Comparison of ENCODE assay signal across 12 mouse cellular contexts in the genomic region with DNA sequence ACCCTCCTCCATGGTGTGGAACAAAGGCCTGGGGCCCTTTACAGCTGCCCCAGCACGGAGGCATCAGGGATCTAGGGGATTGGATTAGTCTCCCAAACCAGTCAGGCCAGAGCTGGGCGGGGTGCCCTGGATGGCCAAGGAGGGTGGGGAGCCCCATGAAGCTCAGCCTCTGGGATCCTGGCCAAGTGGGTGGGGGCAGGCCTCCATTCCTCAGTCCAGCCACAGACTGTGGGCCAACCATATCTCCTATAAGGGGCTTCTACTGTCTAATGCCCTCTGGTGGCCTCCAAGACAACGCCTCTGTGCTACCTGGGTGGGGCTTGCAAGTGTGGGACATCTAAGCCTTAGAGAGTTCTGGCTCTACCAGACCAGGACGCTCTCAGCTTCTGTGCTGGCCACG. TPM values are rescaled to one million over a fixed set of nuclear protein-coding genes. Genes with fewer than 3 reads are reported as not detected.
DNase-seq lines count a peak whose midpoint lies in the region; ATAC-seq and TF ChIP-seq lines count a peak whose summit lies in the region.
"Had no signal": no experiment of that assay in that cellular context is flagged by ENCODE, and none has a peak within 500 bp of the region (broad histone marks: within the 10 kb centered on the region; RNA-seq: fewer than 3 reads in every experiment).

No protein-coding gene starts in this region.

- no peaks in the 10 kb centered on the region for H3K9me3 ChIP-seq in midbrain, embryonic 13.5 days
- H3K9me3 ChIP-seq in midbrain, embryonic 16.5 days (replicated peaks; ENCODE audit: control insufficient read depth, low read length, poor library complexity, severe bottlenecking), result no peaks in the 10 kb centered on the region
- no peaks in the 10 kb centered on the region for H3K9me3 ChIP-seq in intestine, postnatal 0 days (ENCODE audit: control insufficient read depth)
- no peaks in the 10 kb centered on the region for H3K9me3 ChIP-seq in stomach, postnatal 0 days (ENCODE audit: control insufficient read depth, low read length)
- H3K9me3 ChIP-seq: midbrain, embryonic 10.5 days had no signal

- H3K4me2 ChIP-seq in midbrain, embryonic 13.5 days (replicated peaks), result 0 out of 2 replicates have a peak overlapping the region, but pooled peaks have one; percentile 94
- H3K4me2 ChIP-seq in midbrain, embryonic 16.5 days (ENCODE audit: low read length), result no peak overlapping the region
- no peak overlapping the region for H3K4me2 ChIP-seq in intestine, postnatal 0 days (replicated peaks; ENCODE audit: low read depth)
- H3K4me2 ChIP-seq in stomach, postnatal 0 days (replicated peaks; ENCODE audit: low read depth), result peak overlapping the region; percentile 0; the same call in 1 of the 2 replicates

- no peak overlapping the region for H3K9ac ChIP-seq in midbrain, embryonic 13.5 days (replicated peaks)
- no peak overlapping the region for H3K9ac ChIP-seq in midbrain, embryonic 16.5 days (ENCODE audit: low read depth, low read length)
- no peak overlapping the region for H3K9ac ChIP-seq in intestine, postnatal 0 days (ENCODE audit: low read depth, low read length)
- no peak overlapping the region for H3K9ac ChIP-seq in stomach, postnatal 0 days (ENCODE audit: low read length)

- no peak overlapping the region for H3K27ac ChIP-seq in midbrain, embryonic 13.5 days
- no peak overlapping the region for H3K27ac ChIP-seq in midbrain, embryonic 16.5 days (ENCODE audit: low read length)
- H3K27ac ChIP-seq in intestine, postnatal 0 days (ENCODE audit: low read depth, low read length), result no peak overlapping the region
- H3K27ac ChIP-seq in stomach, postnatal 0 days (replicated peaks), result peak overlapping the region; percentile 93
- H3K27ac ChIP-seq: midbrain, embryonic 10.5 days had no signal

- H3K4me3 ChIP-seq in midbrain, embryonic 13.5 days (replicated peaks), result no peak overlapping the region
- no peak overlapping the region for H3K4me3 ChIP-seq in midbrain, embryonic 16.5 days (ENCODE audit: low read depth, low read length)
- H3K4me3 ChIP-seq in intestine, postnatal 0 days (ENCODE audit: low read depth, low read length), result no peak overlapping the region
- H3K4me3 ChIP-seq in stomach, postnatal 0 days (ENCODE audit: low read depth, low read length), result no peak overlapping the region
- H3K4me3 ChIP-seq: midbrain, embryonic 10.5 days had no signal

- 83% methylated on average over 5 of the region's 5 CpGs for WGBS in midbrain, embryonic 13.5 days
- 77% methylated on average over 5 of the region's 5 CpGs for WGBS in midbrain, embryonic 16.5 days
- 51% methylated on average over 5 of the region's 5 CpGs for WGBS in intestine, postnatal 0 days
- 39% methylated on average over 5 of the region's 5 CpGs for WGBS in stomach, postnatal 0 days

- H3K4me1 ChIP-seq in midbrain, embryonic 13.5 days (replicated peaks), result peaks cover 26% of the 10 kb centered on the region
- peaks cover 22% of the 10 kb centered on the region for H3K4me1 ChIP-seq in midbrain, embryonic 16.5 days (ENCODE audit: control insufficient read depth, insufficient read depth, low read length)
- peaks cover 6% of the 10 kb centered on the region for H3K4me1 ChIP-seq in intestine, postnatal 0 days (replicated peaks; ENCODE audit: control insufficient read depth, insufficient read depth, low read length)
- H3K4me1 ChIP-seq in stomach, postnatal 0 days (replicated peaks; ENCODE audit: control insufficient read depth, insufficient read depth), result peaks cover 11% of the 10 kb centered on the region

- TF ChIP-seq CTCF in intestine, postnatal 0 days (IDR thresholded peaks at IDR 0.05; ENCODE audit: low read depth), result peak; percentile 23; the same call in 1 of the 2 replicates
- peak; percentile 61 for TF ChIP-seq CTCF in stomach, postnatal 0 days (IDR thresholded peaks at IDR 0.05; ENCODE audit: low read depth)

- no peaks in the 10 kb centered on the region for H3K27me3 ChIP-seq in midbrain, embryonic 13.5 days
- no peaks in the 10 kb centered on the region for H3K27me3 ChIP-seq in midbrain, embryonic 16.5 days (ENCODE audit: control insufficient read depth, insufficient read depth, low read depth, low read length)
- H3K27me3 ChIP-seq in intestine, postnatal 0 days (replicated peaks; ENCODE audit: control insufficient read depth, insufficient read depth, low read length), result no peaks in the 10 kb centered on the region
- H3K27me3 ChIP-seq in stomach, postnatal 0 days (ENCODE audit: control insufficient read depth, insufficient read depth, low read length), result no peaks in the 10 kb centered on the region

- H3K36me3 ChIP-seq in midbrain, embryonic 13.5 days, result peaks cover 23% of the 10 kb centered on the region
- H3K36me3 ChIP-seq in midbrain, embryonic 16.5 days (ENCODE audit: control insufficient read depth, insufficient read depth, low read length), result peaks cover 18% of the 10 kb centered on the region
- H3K36me3 ChIP-seq in intestine, postnatal 0 days (ENCODE audit: control insufficient read depth, insufficient read depth), result peaks cover 5% of the 10 kb centered on the region; the same call in 1 of the 2 replicates
- H3K36me3 ChIP-seq in stomach, postnatal 0 days (ENCODE audit: control insufficient read depth, insufficient read depth, low read length), result peaks cover 3% of the 10 kb centered on the region; the same call in 1 of the 2 replicates

- DNase-seq in cerebellum, adult 11-12 months, result peak; percentile 70
- no peak for DNase-seq in cerebellum, adult 11 months
- DNase-seq in stomach, postnatal 0 days (ENCODE audit: low spot score), result peak; percentile 91
- no peak for DNase-seq in ovary, adult 18-20 months (ENCODE audit: low spot score)
- DNase-seq: thymus, postnatal 14 days had no signal

- no peak for TF ChIP-seq EP300 in stomach, postnatal 0 days (optimal IDR thresholded peaks at IDR 0.05)

- no peak for ATAC-seq in midbrain, embryonic 13.5 days
- no peak for ATAC-seq in midbrain, embryonic 16.5 days
- no peak for ATAC-seq in intestine, postnatal 0 days
- ATAC-seq in stomach, postnatal 0 days (ENCODE audit: low FRiP score, low TSS enrichment), result peak; percentile 44
- no peak for ATAC-seq in activated CD4-positive, CD25-positive, alpha-beta regulatory T cell, adult 4 months

RNA-seq across cellular contexts. Expression of a gene that starts 2.0 kb away (rescaled TPM):
- polyA plus RNA-seq in midbrain, embryonic 13.5 days (2015; fragmentation: Nextera tagmentation; extraction: Ambion mirVana), result 85.7 and 92.1 TPM in 2 replicates
- polyA plus RNA-seq in midbrain, embryonic 16.5 days (2015; fragmentation: Nextera tagmentation; extraction: Ambion mirVana), result 121 and 130 TPM in 2 replicates
- polyA plus RNA-seq in intestine, postnatal 0 days (2015; fragmentation: Nextera tagmentation; extraction: Ambion mirVana), result 41.2 and 46.2 TPM in 2 replicates
- polyA plus RNA-seq in stomach, postnatal 0 days (2015; fragmentation: Nextera tagmentation; extraction: Ambion mirVana), result 51.7 and 59.7 TPM in 2 replicates
- 10 to 100 TPM; 72.8 to 74.8 TPM for polyA plus RNA-seq in activated CD4-positive, CD25-positive, alpha-beta regulatory T cell, adult 4 months (2017; shearing (Covaris generic))

RNA-seq across cellular contexts. Expression of a gene that starts 2.3 kb away (rescaled TPM):
- 2.7 and 4.0 TPM in 2 replicates for polyA plus RNA-seq in midbrain, embryonic 13.5 days (2015; fragmentation: Nextera tagmentation; extraction: Ambion mirVana)
- 2.8 and 3.4 TPM in 2 replicates for polyA plus RNA-seq in midbrain, embryonic 16.5 days (2015; fragmentation: Nextera tagmentation; extraction: Ambion mirVana)
- 2.0 and 2.8 TPM in 2 replicates for polyA plus RNA-seq in intestine, postnatal 0 days (2015; fragmentation: Nextera tagmentation; extraction: Ambion mirVana)
- 246 and 272 TPM in 2 replicates for polyA plus RNA-seq in stomach, postnatal 0 days (2015; fragmentation: Nextera tagmentation; extraction: Ambion mirVana)
- 1 to 10 TPM; 2.0 to 2.2 TPM for polyA plus RNA-seq in activated CD4-positive, CD25-positive, alpha-beta regulatory T cell, adult 4 months (2017; shearing (Covaris generic))

RNA-seq across cellular contexts. Expression of a gene that starts 10.9 kb away (rescaled TPM):
- polyA plus RNA-seq in midbrain, embryonic 13.5 days (2015; fragmentation: Nextera tagmentation; extraction: Ambion mirVana), result 48.6 and 80.5 TPM in 2 replicates
- 465 and 593 TPM in 2 replicates for polyA plus RNA-seq in midbrain, embryonic 16.5 days (2015; fragmentation: Nextera tagmentation; extraction: Ambion mirVana)
- 1.2 and 2.2 TPM in 2 replicates for polyA plus RNA-seq in intestine, postnatal 0 days (2015; fragmentation: Nextera tagmentation; extraction: Ambion mirVana)
- 4.7 and 5.2 TPM in 2 replicates for polyA plus RNA-seq in stomach, postnatal 0 days (2015; fragmentation: Nextera tagmentation; extraction: Ambion mirVana)
- polyA plus RNA-seq in activated CD4-positive, CD25-positive, alpha-beta regulatory T cell, adult 4 months (2017; shearing (Covaris generic)), result not detected
- polyA plus RNA-seq: C2C12; midbrain, embryonic 10.5 days had no signal

RNA-seq across cellular contexts. Expression of a gene that starts 30.4 kb away (rescaled TPM):
- polyA plus RNA-seq in midbrain, embryonic 13.5 days (2015; fragmentation: Nextera tagmentation; extraction: Ambion mirVana), result 10.2 and 11.1 TPM in 2 replicates
- 17.3 and 18.3 TPM in 2 replicates for polyA plus RNA-seq in midbrain, embryonic 16.5 days (2015; fragmentation: Nextera tagmentation; extraction: Ambion mirVana)
- polyA plus RNA-seq in intestine, postnatal 0 days (2015; fragmentation: Nextera tagmentation; extraction: Ambion mirVana), result 1.1 and 1.3 TPM in 2 replicates
- polyA plus RNA-seq in stomach, postnatal 0 days (2015; fragmentation: Nextera tagmentation; extraction: Ambion mirVana), result 1.7 and 2.6 TPM in 2 replicates
- polyA plus RNA-seq in activated CD4-positive, CD25-positive, alpha-beta regulatory T cell, adult 4 months (2017; shearing (Covaris generic)), result 10 to 100 TPM; 32.8 to 41.4 TPM

RNA-seq across cellular contexts. Expression of a gene that starts 34.8 kb away (rescaled TPM):
- not detected in 2 replicates for polyA plus RNA-seq in midbrain, embryonic 13.5 days (2015; fragmentation: Nextera tagmentation; extraction: Ambion mirVana)
- not detected in 2 replicates for polyA plus RNA-seq in midbrain, embryonic 16.5 days (2015; fragmentation: Nextera tagmentation; extraction: Ambion mirVana)
- polyA plus RNA-seq in intestine, postnatal 0 days (2015; fragmentation: Nextera tagmentation; extraction: Ambion mirVana), result 0.40 and 0.51 TPM in 2 replicates
- not detected in 2 replicates for polyA plus RNA-seq in stomach, postnatal 0 days (2015; fragmentation: Nextera tagmentation; extraction: Ambion mirVana)
- not detected for polyA plus RNA-seq in activated CD4-positive, CD25-positive, alpha-beta regulatory T cell, adult 4 months (2017; shearing (Covaris generic))
- polyA plus RNA-seq: C2C12; heart, postnatal 0 days; midbrain, embryonic 10.5 days had no signal

Comparison
In these comparisons a context has a peak if more than half of its experiments do, and no peak if none do; other contexts are left out.
1. DNase-seq: peak in cerebellum, adult 11-12 months (single experiment) and stomach, postnatal 0 days (single experiment); none in cerebellum, adult 11 months (single experiment) and ovary, adult 18-20 months (single experiment).
2. H3K4me2 ChIP-seq: peak in midbrain, embryonic 13.5 days (single experiment) and stomach, postnatal 0 days (single experiment); none in midbrain, embryonic 16.5 days (single experiment) and intestine, postnatal 0 days (single experiment).
3. RNA of a gene that starts 2.3 kb away (polyA plus RNA-seq): 246 to 272 TPM in stomach, postnatal 0 days; 2.7 to 4.0 TPM in midbrain, embryonic 13.5 days, 2.8 to 3.4 TPM in midbrain, embryonic 16.5 days, 2.0 to 2.8 TPM in intestine, postnatal 0 days and 2.0 to 2.2 TPM in activated CD4-positive, CD25-positive, alpha-beta regulatory T cell, adult 4 months; every median in the first group is over 10 times any median in the second.